Mouse (Mus musculus): Measurements from ENCODE around the gene Usp9x.

DNA sequence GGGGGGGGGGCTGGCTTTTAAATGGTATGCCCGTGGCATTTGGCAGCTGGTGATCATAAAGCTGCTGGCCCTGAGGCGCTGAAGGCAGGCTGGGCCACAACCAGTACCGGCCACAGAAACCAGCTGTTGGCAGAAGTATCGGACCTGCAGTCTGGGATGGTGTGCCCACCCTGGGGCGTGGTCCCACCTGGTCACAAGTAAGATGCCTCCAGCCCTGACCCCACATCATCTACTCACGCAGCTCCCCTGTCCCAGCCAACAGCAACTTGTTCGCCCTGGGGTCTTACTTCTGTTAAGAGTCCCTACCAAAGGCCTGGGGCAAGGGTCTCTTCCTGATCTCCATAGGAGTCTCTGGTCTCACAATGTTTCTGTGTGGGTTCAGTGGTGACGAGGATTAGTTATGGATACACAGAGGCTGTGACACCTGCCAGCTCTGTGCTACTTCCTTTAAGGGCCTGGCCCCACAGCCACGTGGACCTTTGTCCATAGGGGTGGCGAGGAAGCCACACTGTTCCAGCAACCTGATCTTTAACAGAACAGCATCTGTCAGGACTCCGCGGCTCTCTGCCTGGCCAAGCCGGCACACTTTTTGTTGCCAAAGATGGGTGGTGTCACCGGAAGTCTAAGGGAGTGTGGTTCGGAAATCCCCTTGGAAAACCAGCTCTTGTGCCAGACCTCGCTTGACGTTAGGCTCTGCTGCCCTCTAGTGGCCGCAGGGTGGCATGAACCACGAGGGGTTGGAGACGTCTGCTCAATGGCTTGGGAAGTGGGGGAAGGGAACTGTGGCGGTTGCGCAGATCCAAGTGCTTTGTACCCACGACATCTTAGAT is 136.4 kb downstream of the Usp9x start:
- TF ChIP-seq POLR2A (IDR thresholded peaks at IDR 0.05; ENCODE audit: low read depth, low read length): no peak
- TF ChIP-seq CTCF (IDR thresholded peaks at IDR 0.05; ENCODE audit: extremely low read depth, insufficient read length, insufficient replicate concordance, low read depth, low read length): peak; percentile 78

All from small intestine, adult 2 months (tissue).